Mouse (Mus musculus): ENCODE results near the gene Zdhhc12. TPM values are rescaled to one million over a fixed set of nuclear protein-coding genes. Genes with fewer than 3 reads are reported as not detected.

The Zdhhc12 gene
- polyA plus RNA-seq (2015; fragmentation: Illumina TruSeq; extraction: RNeasy Lipid Tissue Mini Kit (QIAGEN cat#74804); ENCODE audit: low read depth, low replicate concordance) = 7.5 TPM

GRCm38 (mm10) chr2:30093471-30094207 lies at the start of gene Zdhhc12:
Zdhhc12 (minus strand) TSS chr2:30093648.

GRCm38 (mm10) chr2:30133613-30134377 lies 40.3 kb upstream of the Zdhhc12 start, which contains the start of gene Tbc1d13:
Tbc1d13 (plus strand) TSS chr2:30133746.

GRCm38 (mm10) chr2:30124472-30125274 lies 31.2 kb upstream of the Zdhhc12 start, which contains the start of gene Zer1:
Zer1 (minus strand) TSS chr2:30124585.

GRCm38 (mm10) chr2:30077502-30078348 lies 15.7 kb downstream of the Zdhhc12 start, which contains the start of gene Pkn3:
Pkn3 (plus strand) TSS chr2:30077684.

GRCm38 (mm10) chr2:30057223-30057904 lies 36.1 kb downstream of the Zdhhc12 start, which contains the start of gene Set:
Set (plus strand) TSS chr2:30057378.

DNA sequence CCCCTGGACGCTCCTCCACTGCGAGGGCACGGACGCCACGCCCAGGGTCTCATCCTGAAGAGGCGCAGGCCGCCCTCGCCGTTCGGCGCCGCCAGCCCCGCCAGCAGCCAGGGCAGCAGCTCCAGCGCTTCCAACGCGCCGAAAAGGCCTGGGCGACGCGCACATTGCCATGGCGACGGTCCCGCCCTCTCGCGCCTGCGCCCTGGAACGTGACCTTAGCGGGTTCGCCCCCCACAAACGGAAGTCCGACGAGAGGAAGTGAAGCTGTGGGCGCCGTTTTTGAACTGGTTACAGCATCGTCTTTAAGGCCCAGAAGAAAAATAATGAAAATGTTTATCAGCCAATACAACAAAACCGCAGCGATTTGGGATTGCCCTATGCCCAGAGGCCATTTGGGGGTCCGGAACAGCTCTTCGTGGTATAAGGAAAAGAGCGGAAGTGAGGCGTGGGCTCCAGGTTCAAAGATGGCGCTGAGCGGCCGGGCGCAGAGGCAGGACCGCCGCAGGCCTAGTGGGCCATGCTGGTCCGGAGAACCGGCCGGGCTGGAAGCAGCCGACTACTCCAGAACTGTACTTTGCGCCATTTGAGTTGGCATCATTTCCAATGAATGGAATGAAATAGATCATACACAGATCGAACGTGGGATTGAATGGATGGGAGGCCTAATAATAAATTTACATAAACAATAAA lies 44.6 kb downstream of the Zdhhc12 start, which contains the start of gene Wdr34:
Wdr34 (minus strand) TSS at position 183 of the 690 bp plus-strand sequence.

Other genes starting within 250 kb of the Zdhhc12 start
- gene Cercam, start 224.5 kb downstream of the Zdhhc12 start, polyA plus RNA-seq (2015; fragmentation: Illumina TruSeq; extraction: RNeasy Lipid Tissue Mini Kit (QIAGEN cat#74804); ENCODE audit: low read depth, low replicate concordance) = 10.6 TPM
- gene Odf2, start 204.4 kb downstream of the Zdhhc12 start, polyA plus RNA-seq (2015; fragmentation: Illumina TruSeq; extraction: RNeasy Lipid Tissue Mini Kit (QIAGEN cat#74804); ENCODE audit: low read depth, low replicate concordance) = 74.7 TPM
- gene Gle1, start 158.2 kb downstream of the Zdhhc12 start, polyA plus RNA-seq (2015; fragmentation: Illumina TruSeq; extraction: RNeasy Lipid Tissue Mini Kit (QIAGEN cat#74804); ENCODE audit: low read depth, low replicate concordance) = 46.6 TPM
- 440 TPM for gene Sptan1, start 128.1 kb downstream of the Zdhhc12 start, polyA plus RNA-seq (2015; fragmentation: Illumina TruSeq; extraction: RNeasy Lipid Tissue Mini Kit (QIAGEN cat#74804); ENCODE audit: low read depth, low replicate concordance)
- gene Wdr34, start 44.8 kb downstream of the Zdhhc12 start, polyA plus RNA-seq (2015; fragmentation: Illumina TruSeq; extraction: RNeasy Lipid Tissue Mini Kit (QIAGEN cat#74804); ENCODE audit: low read depth, low replicate concordance) = 38.2 TPM
- 242 TPM for gene Set, start 36.3 kb downstream of the Zdhhc12 start, polyA plus RNA-seq (2015; fragmentation: Illumina TruSeq; extraction: RNeasy Lipid Tissue Mini Kit (QIAGEN cat#74804); ENCODE audit: low read depth, low replicate concordance)
- gene Pkn3, start 16.0 kb downstream of the Zdhhc12 start, polyA plus RNA-seq (2015; fragmentation: Illumina TruSeq; extraction: RNeasy Lipid Tissue Mini Kit (QIAGEN cat#74804); ENCODE audit: low read depth, low replicate concordance) = 1.4 TPM
- 100 TPM for gene Zer1, start 30.9 kb upstream of the Zdhhc12 start, polyA plus RNA-seq (2015; fragmentation: Illumina TruSeq; extraction: RNeasy Lipid Tissue Mini Kit (QIAGEN cat#74804); ENCODE audit: low read depth, low replicate concordance)
- 34.8 TPM for gene Tbc1d13, start 40.1 kb upstream of the Zdhhc12 start, polyA plus RNA-seq (2015; fragmentation: Illumina TruSeq; extraction: RNeasy Lipid Tissue Mini Kit (QIAGEN cat#74804); ENCODE audit: low read depth, low replicate concordance)
- gene Endog, start 77.8 kb upstream of the Zdhhc12 start, polyA plus RNA-seq (2015; fragmentation: Illumina TruSeq; extraction: RNeasy Lipid Tissue Mini Kit (QIAGEN cat#74804); ENCODE audit: low read depth, low replicate concordance) = 23.6 TPM
- 42.4 TPM for gene Spout1, start 84.8 kb upstream of the Zdhhc12 start, polyA plus RNA-seq (2015; fragmentation: Illumina TruSeq; extraction: RNeasy Lipid Tissue Mini Kit (QIAGEN cat#74804); ENCODE audit: low read depth, low replicate concordance)
- 15.7 TPM for gene Kyat1, start 112.2 kb upstream of the Zdhhc12 start, polyA plus RNA-seq (2015; fragmentation: Illumina TruSeq; extraction: RNeasy Lipid Tissue Mini Kit (QIAGEN cat#74804); ENCODE audit: low read depth, low replicate concordance)
- 21.0 TPM for gene Lrrc8a, start 144.1 kb upstream of the Zdhhc12 start, polyA plus RNA-seq (2015; fragmentation: Illumina TruSeq; extraction: RNeasy Lipid Tissue Mini Kit (QIAGEN cat#74804); ENCODE audit: low read depth, low replicate concordance)
- gene Gm28035, start 146.9 kb upstream of the Zdhhc12 start, polyA plus RNA-seq (2015; fragmentation: Illumina TruSeq; extraction: RNeasy Lipid Tissue Mini Kit (QIAGEN cat#74804); ENCODE audit: low read depth, low replicate concordance) = 4.9 TPM
- 26.0 TPM for gene Phyhd1, start 172.6 kb upstream of the Zdhhc12 start, polyA plus RNA-seq (2015; fragmentation: Illumina TruSeq; extraction: RNeasy Lipid Tissue Mini Kit (QIAGEN cat#74804); ENCODE audit: low read depth, low replicate concordance)
- not detected for gene Gm28038, start 187.4 kb upstream of the Zdhhc12 start, polyA plus RNA-seq (2015; fragmentation: Illumina TruSeq; extraction: RNeasy Lipid Tissue Mini Kit (QIAGEN cat#74804); ENCODE audit: low read depth, low replicate concordance)
- 21.6 TPM for gene Dolk, start 192.7 kb upstream of the Zdhhc12 start, polyA plus RNA-seq (2015; fragmentation: Illumina TruSeq; extraction: RNeasy Lipid Tissue Mini Kit (QIAGEN cat#74804); ENCODE audit: low read depth, low replicate concordance)
- 8.6 TPM for gene Nup188, start 192.7 kb upstream of the Zdhhc12 start, polyA plus RNA-seq (2015; fragmentation: Illumina TruSeq; extraction: RNeasy Lipid Tissue Mini Kit (QIAGEN cat#74804); ENCODE audit: low read depth, low replicate concordance)